Mouse (Mus musculus) liver, adult 2 months (tissue): ENCODE data around the gene Slc7a1. TPM values are rescaled to one million over a fixed set of nuclear protein-coding genes. Genes with fewer than 3 reads are reported as not detected.

Experiments
- DNase-seq: peaks from one replicate; pipeline ENCODE4 v3.0.0-alpha.2; 2011; ENCODE audit warnings: low read depth, low spot score; ENCODE audit errors: extremely low read depth
- H3K27ac ChIP-seq: fragments of 200-500 bp; replicated peaks from 2 replicates; pipeline ENCODE4 v1.5.1; 2012; ENCODE audit warnings: low read depth, mild to moderate bottlenecking, control low read depth, inconsistent platforms, low read length; ENCODE audit not compliant: insufficient read depth
- H3K27me3 ChIP-seq: fragments of 200-500 bp; 2 replicates; pipeline ENCODE4 v1.6.1; 2012; ENCODE audit warnings: mild to moderate bottlenecking, moderate library complexity, low read length, inconsistent platforms; ENCODE audit not compliant: control insufficient read depth, insufficient read depth
- H3K36me3 ChIP-seq: fragments of 200-500 bp; 2 replicates; pipeline ENCODE4 v1.6.1; 2012; ENCODE audit warnings: low read length, inconsistent platforms; ENCODE audit not compliant: control insufficient read depth, insufficient read depth
- H3K4me1 ChIP-seq: fragments of 200-500 bp; 2 replicates; pipeline ENCODE4 v1.6.1; 2011; ENCODE audit warnings: low read length; ENCODE audit not compliant: control insufficient read depth, insufficient read depth
- H3K4me3 ChIP-seq: fragments of 200-500 bp; 2 replicates; pipeline ENCODE4 v1.5.1; 2011; ENCODE audit warnings: low read depth, mild to moderate bottlenecking, control low read depth, low read length, moderate library complexity; ENCODE audit not compliant: insufficient read depth
- H3K79me2 ChIP-seq: fragments of 200-500 bp; 2 replicates; pipeline ENCODE4 v1.6.1; 2012; ENCODE audit warnings: inconsistent platforms, mild to moderate bottlenecking, low read length, moderate library complexity; ENCODE audit not compliant: control insufficient read depth, insufficient read depth
- H3K9ac ChIP-seq: fragments of 200-500 bp; 2 replicates; pipeline ENCODE4 v1.6.1; 2012; ENCODE audit warnings: low read depth, mild to moderate bottlenecking, control low read depth, inconsistent platforms, low read length
- CTCF ChIP-seq: fragments of 200-500 bp; IDR thresholded peaks from 2 replicates; pipeline ENCODE4 v1.5.1; 2011; ENCODE audit warnings: low read depth, low read length, control low read depth
- POLR2A ChIP-seq: fragments of 200-500 bp; IDR thresholded peaks from 2 replicates; pipeline ENCODE4 v1.6.1; 2011; ENCODE audit warnings: low read length, control low read depth; ENCODE audit not compliant: insufficient read depth; ENCODE audit errors: extremely low read depth
- WGBS: fragments of 180-500 bp; shearing (Covaris S2); methylation state at CpG from one replicate; pipeline ENCODE4 v1.1.7; 2018; 5-methylcytosine and 5-hydroxymethylcytosine counted together
- polyA plus RNA-seq: library from polyadenylated mRNA; depleted of rRNA; stranded (reverse); fragments of >200 nt; gene quantifications from 2 replicates; pipeline ENCODE4 v1.2.3, GENCODE M21; 2012
- total RNA-seq: library from RNA; depleted of rRNA; stranded (reverse); fragments of >200 nt; gene quantifications from 2 replicates; pipeline ENCODE4 v1.2.3, GENCODE M21; 2014

Gene Slc7a1
- total and polyA plus RNA-seq, 2 experiments, result 0.18 to 0.23 TPM

GRCm38 (mm10) chr5:148383841-148384500, 15.7 kb downstream of the Slc7a1 start:
- DNase-seq, result no peak
- Histone ChIP-seq H3K36me3 (no peaks in the 10 kb centered on the region), H3K79me2 (no peaks in the 10 kb centered on the region), H3K27me3 (no peaks in the 10 kb centered on the region), H3K9ac (no peak overlapping the region), H3K4me1 (no peaks in the 10 kb centered on the region), H3K27ac (no peak overlapping the region), H3K4me3 (no peak overlapping the region)
- WGBS, result 81% methylated on average over 14 of the region's 14 CpGs
- no peak for TF ChIP-seq CTCF
- TF ChIP-seq POLR2A, result no peak

DNA sequence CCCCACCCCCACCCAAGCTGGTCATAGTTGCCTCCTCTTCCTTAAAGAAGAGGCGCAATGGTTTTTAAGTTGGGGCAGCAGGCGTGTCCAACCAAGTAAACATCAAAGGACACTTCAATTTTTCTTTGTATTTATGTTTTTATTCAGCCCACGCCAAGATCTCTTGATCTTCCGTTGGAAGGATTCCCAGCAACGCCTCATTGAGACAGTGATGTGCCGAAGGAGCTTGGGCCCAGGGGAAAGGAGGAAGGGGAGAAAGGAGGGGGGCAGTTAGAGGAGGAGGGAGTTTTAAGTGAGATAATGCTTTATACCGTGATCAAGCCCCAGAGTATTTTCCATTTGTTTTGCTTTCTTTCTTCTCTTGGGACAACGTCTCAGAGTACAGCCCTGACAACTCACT, 18.6 kb downstream of the Slc7a1 start:
- H3K9ac ChIP-seq, result no peak overlapping the region
- TF ChIP-seq CTCF (no peak), POLR2A (no peak)
- H3K27me3 ChIP-seq, result no peaks in the 10 kb centered on the region
- WGBS, result 90% methylated on average over 8 of the region's 8 CpGs
- H3K79me2 ChIP-seq, result no peaks in the 10 kb centered on the region
- no peaks in the 10 kb centered on the region for H3K4me1 ChIP-seq
- H3K4me3 ChIP-seq, result no peak overlapping the region
- no peaks in the 10 kb centered on the region for H3K36me3 ChIP-seq
- DNase-seq, result no peak
- no peak overlapping the region for H3K27ac ChIP-seq

- no peak overlapping the region for H3K27ac ChIP-seq
- no peaks in the 10 kb centered on the region for H3K4me1 ChIP-seq
- no peaks in the 10 kb centered on the region for H3K36me3 ChIP-seq
- no peak overlapping the region for H3K4me3 ChIP-seq
- no peaks in the 10 kb centered on the region for H3K79me2 ChIP-seq
- DNase-seq, result no peak
- no peak overlapping the region for H3K9ac ChIP-seq
- WGBS, result 92% methylated on average over 6 of the region's 6 CpGs
- H3K27me3 ChIP-seq, result no peaks in the 10 kb centered on the region
- TF ChIP-seq CTCF, result no peak
- TF ChIP-seq POLR2A, result no peak
These were observed 19.5 kb downstream of the Slc7a1 start for GRCm38 (mm10) chr5:148380246-148380504.

DNA sequence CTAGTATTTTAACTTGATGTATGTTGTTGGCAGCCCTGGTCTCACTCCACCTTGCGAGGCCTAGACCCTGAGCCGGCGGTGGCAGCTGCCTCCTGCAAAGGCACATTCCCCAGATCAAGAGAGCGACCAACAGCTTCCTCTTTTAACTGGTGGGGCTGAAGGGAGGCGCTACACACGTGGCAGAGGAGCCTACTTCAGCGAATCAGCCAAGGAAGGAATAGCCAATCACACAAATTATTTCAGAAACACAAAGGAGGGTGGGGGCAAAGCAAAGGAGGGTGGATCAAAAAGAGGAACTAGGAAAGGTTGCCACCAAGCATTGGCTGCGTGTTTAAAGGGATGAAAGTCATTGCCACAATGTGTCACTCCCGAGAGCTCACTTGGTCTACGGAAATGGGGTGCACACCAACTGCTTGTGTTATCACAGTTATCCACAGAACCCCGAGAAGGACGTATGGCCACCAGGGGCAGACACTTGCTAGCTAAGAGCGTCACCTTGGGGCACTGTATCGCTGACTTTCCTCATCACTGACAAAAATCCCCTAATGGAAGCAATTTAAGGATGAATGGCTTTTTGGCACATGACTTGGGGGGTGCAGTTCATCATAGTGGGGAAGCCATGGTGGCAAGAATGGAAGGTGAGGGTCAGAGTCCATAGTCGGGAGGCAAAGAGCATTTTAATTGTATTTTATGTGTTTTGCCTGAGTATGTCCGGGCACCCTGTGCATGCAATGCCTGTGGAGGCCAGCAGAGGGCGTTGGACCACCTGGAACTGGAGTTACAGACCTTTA, 20.1 kb downstream of the Slc7a1 start:
- no peak overlapping the region for H3K9ac ChIP-seq
- H3K27me3 ChIP-seq, result no peaks in the 10 kb centered on the region
- 84% methylated on average over 17 of the region's 17 CpGs for WGBS
- no peak for TF ChIP-seq POLR2A
- peak; percentile 54 for TF ChIP-seq CTCF
- DNase-seq, result no peak
- no peak overlapping the region for H3K27ac ChIP-seq
- H3K4me3 ChIP-seq, result no peak overlapping the region
- H3K4me1 ChIP-seq, result no peaks in the 10 kb centered on the region
- no peaks in the 10 kb centered on the region for H3K79me2 ChIP-seq
- no peaks in the 10 kb centered on the region for H3K36me3 ChIP-seq

DNA sequence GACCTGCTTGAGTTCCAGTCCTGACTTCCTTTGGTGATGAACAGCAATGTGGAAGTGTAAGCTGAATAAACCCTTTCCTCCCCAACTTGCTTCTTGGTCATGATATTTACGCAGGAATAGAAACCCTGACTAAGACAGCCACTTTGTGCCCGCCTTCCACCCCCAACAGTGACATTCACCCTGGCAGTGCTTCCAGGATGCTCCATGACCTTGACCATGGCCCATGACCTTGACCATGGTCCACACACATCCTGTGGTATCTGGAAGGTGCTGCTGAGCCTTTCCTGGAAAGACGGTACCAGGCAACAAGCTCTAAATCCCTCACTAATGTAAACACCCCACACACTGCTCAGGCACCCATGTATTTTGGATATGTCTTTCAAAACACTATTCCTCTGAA, 21.0 kb downstream of the Slc7a1 start:
- H3K27me3 ChIP-seq, result no peaks in the 10 kb centered on the region
- no peaks in the 10 kb centered on the region for H3K79me2 ChIP-seq
- no peak overlapping the region for H3K9ac ChIP-seq
- no peak for DNase-seq
- H3K4me3 ChIP-seq, result no peak overlapping the region
- TF ChIP-seq CTCF (no peak), POLR2A (no peak)
- H3K4me1 ChIP-seq, result no peaks in the 10 kb centered on the region
- no peak overlapping the region for H3K27ac ChIP-seq
- 87% methylated on average over 3 of the region's 3 CpGs for WGBS
- no peaks in the 10 kb centered on the region for H3K36me3 ChIP-seq

GRCm38 (mm10) chr5:148378232-148378508, 21.5 kb downstream of the Slc7a1 start:
- WGBS, result 82% methylated on average over 4 of the region's 4 CpGs
- H3K27me3 ChIP-seq, result no peaks in the 10 kb centered on the region
- no peaks in the 10 kb centered on the region for H3K4me1 ChIP-seq
- no peaks in the 10 kb centered on the region for H3K79me2 ChIP-seq
- no peak overlapping the region for H3K27ac ChIP-seq
- TF ChIP-seq POLR2A (no peak), CTCF (no peak)
- no peaks in the 10 kb centered on the region for H3K36me3 ChIP-seq
- H3K4me3 ChIP-seq, result no peak overlapping the region
- DNase-seq, result no peak
- H3K9ac ChIP-seq, result no peak overlapping the region
